Mouse (Mus musculus): ENCODE measurements around the gene Slc44a5. TPM values are rescaled to one million over a fixed set of nuclear protein-coding genes. Genes with fewer than 3 reads are reported as not detected.
A peak's percentile ranks its signal among the peaks of the same experiment; 100 is the strongest.

The Slc44a5 gene
- polyA plus RNA-seq, 1 experiment: 3.7 TPM

DNA sequence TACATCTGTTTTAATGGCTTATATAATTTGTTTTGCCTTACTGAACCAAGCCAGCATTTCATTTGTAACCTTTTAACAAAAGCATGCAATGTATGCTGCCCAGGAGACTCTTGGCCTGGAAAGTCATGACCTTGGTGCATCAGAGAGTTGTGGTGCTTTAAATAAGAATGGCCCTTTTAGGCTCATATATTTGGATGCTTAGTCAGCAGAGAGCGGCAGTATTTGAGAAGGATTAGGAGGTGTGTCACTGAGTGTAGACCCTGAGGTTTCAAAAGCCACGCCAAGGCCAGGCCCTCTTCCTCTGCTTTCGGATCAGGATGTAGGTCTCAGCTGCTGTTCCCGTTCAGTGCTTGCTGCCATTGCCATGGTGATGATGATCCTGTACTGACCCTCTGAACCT, 3.8 kb upstream of the Slc44a5 start:
- no peaks in the 10 kb centered on the region for H3K27me3 ChIP-seq (ENCODE audit: control insufficient read depth, insufficient read depth, low read length)
- H3K36me3 ChIP-seq (ENCODE audit: control insufficient read depth, insufficient read depth, low read length): no peaks in the 10 kb centered on the region
- TF ChIP-seq POLR2A (IDR thresholded peaks at IDR 0.05; ENCODE audit: control insufficient read depth, low read depth, low read length) (no peak), CTCF (IDR thresholded peaks at IDR 0.05; ENCODE audit: control insufficient read depth, insufficient read depth, insufficient replicate concordance, low read depth, low read length) (no peak)
- H3K4me1 ChIP-seq (ENCODE audit: control insufficient read depth, insufficient read depth, low read length): peaks cover 4% of the 10 kb centered on the region; the same call in 1 of the 2 replicates
- no peak overlapping the region for H3K4me3 ChIP-seq (ENCODE audit: control insufficient read depth, low read depth, low read length)
- no peak overlapping the region for H3K27ac ChIP-seq (ENCODE audit: control insufficient read depth, insufficient read depth, low read depth, low read length)

DNA sequence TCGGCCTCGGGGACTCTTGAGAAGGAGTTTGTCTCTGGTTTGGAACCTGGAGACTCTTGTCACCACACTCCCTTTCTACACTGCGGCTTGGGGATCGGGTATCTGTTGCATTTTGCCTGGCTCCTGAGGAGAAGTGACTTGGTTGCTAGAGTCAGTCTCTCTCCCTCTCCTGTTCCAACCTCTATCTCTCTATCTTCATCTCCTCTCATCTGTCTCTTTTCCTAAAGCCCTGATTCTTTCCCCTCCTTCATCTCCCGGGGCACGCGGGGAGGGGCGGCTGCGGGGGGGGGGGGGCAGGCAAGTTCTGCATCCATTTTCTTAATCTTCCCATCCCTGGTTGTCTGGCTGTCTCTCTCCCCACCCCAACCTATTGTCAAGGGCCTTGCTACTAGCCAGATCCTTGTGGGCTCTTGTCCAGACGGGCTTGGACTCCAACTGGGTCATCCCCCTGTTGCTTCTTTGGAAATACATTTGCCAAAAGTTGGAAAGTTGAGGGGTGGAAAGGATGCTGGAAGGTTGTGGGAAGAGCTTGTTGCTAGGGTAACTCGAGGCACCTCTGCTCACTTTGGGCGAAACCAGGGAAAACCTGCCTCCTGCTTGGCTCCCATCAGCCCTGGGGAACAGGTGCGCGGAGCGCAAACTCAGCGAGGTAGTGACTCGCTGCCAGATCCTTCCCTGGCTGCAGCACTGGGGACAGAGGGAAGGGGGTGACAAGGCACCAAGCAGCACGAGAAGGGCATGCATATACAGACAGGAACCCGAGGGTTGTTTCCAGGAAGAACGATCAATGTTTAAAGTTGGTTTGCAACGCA, 919 bp downstream of the Slc44a5 start:
- TF ChIP-seq CTCF (IDR thresholded peaks at IDR 0.05; ENCODE audit: control insufficient read depth, insufficient read depth, insufficient replicate concordance, low read depth, low read length) (no peak), POLR2A (IDR thresholded peaks at IDR 0.05; ENCODE audit: control insufficient read depth, low read depth, low read length) (no peak)
- H3K27me3 ChIP-seq (ENCODE audit: control insufficient read depth, insufficient read depth, low read length): no peaks in the 10 kb centered on the region
- peaks cover 4% of the 10 kb centered on the region; the same call in 1 of the 2 replicates for H3K4me1 ChIP-seq (ENCODE audit: control insufficient read depth, insufficient read depth, low read length)

DNA sequence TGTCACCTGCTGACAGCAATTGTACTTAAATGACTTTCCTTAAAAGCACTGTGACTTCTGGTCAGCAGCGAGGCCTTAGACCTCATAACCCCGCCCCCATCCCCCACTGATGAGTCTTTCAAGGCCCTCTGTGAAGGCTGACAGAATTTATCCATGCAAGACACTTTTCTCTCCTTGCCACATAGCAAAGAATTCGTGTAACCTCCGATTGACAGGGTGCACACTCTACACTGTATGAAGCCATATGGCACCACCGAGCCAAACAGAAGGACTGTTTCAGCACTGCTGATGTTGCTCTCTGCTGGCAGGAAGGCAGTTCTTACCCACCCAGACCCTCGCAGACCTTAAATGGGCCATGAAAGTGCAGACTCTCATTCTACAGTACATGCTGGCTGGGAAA, 1.8 kb downstream of the Slc44a5 start:
- Histone ChIP-seq H3K4me3 (ENCODE audit: control insufficient read depth, low read depth, low read length) (no peak overlapping the region), H3K36me3 (ENCODE audit: control insufficient read depth, insufficient read depth, low read length) (no peaks in the 10 kb centered on the region), H3K27me3 (ENCODE audit: control insufficient read depth, insufficient read depth, low read length) (no peaks in the 10 kb centered on the region), H3K4me1 (ENCODE audit: control insufficient read depth, insufficient read depth, low read length) (peaks cover 4% of the 10 kb centered on the region; the same call in 1 of the 2 replicates), H3K27ac (ENCODE audit: control insufficient read depth, insufficient read depth, low read depth, low read length) (no peak overlapping the region)
- TF ChIP-seq POLR2A (IDR thresholded peaks at IDR 0.05; ENCODE audit: control insufficient read depth, low read depth, low read length) (no peak), CTCF (IDR thresholded peaks at IDR 0.05; ENCODE audit: control insufficient read depth, insufficient read depth, insufficient replicate concordance, low read depth, low read length) (no peak)

More for the DNA sequence above, 919 bp downstream of the Slc44a5 start:
- Histone ChIP-seq H3K27ac (ENCODE audit: control insufficient read depth, insufficient read depth, low read depth, low read length) (no peak overlapping the region), H3K4me3 (ENCODE audit: control insufficient read depth, low read depth, low read length) (peak overlapping the region; percentile 41), H3K36me3 (ENCODE audit: control insufficient read depth, insufficient read depth, low read length) (no peaks in the 10 kb centered on the region)

DNA sequence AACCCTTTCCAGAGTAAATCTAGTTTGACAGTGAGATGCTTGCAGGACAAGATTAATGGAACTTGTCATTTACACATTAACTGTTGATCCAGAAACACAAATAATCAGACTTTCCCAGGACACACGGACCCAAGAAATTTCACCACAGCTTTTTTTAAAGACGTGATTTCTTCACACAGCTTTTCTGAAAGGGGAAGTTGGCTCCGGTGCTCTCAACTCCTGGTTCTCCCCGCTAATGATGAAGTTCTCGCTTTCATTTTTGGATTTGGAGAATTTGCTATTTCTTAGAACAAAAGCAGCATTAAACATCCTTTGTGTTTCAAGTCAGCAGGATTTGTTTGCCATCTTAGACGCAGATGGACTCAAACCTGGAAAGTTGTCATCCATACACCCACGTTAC, 2.6 kb downstream of the Slc44a5 start:
- no peak overlapping the region for H3K4me3 ChIP-seq (ENCODE audit: control insufficient read depth, low read depth, low read length)
- H3K4me1 ChIP-seq (ENCODE audit: control insufficient read depth, insufficient read depth, low read length): peaks cover 4% of the 10 kb centered on the region; the same call in 1 of the 2 replicates
- H3K27ac ChIP-seq (ENCODE audit: control insufficient read depth, insufficient read depth, low read depth, low read length): no peak overlapping the region
- H3K27me3 ChIP-seq (ENCODE audit: control insufficient read depth, insufficient read depth, low read length): no peaks in the 10 kb centered on the region
- no peaks in the 10 kb centered on the region for H3K36me3 ChIP-seq (ENCODE audit: control insufficient read depth, insufficient read depth, low read length)
- TF ChIP-seq POLR2A (IDR thresholded peaks at IDR 0.05; ENCODE audit: control insufficient read depth, low read depth, low read length) (no peak), CTCF (IDR thresholded peaks at IDR 0.05; ENCODE audit: control insufficient read depth, insufficient read depth, insufficient replicate concordance, low read depth, low read length) (no peak)

DNA sequence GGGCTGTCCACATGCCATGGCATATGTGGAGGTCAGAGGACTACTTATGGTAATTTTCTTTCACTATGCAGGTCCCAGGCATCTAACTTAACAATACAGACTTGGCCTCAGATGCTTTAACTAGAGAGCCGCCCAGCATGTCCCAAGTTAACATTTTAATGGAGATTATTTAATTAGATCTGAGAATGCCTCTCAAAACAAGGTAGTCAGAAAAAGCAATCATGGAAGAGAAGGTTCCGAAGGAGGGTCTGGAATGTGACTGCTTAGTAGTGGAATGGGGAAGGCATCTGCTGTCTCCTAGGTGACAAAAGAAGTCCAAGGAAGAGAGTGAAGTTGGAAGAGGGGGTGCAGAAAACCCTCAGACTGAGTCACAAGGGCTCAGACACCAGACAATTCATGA, 7.4 kb downstream of the Slc44a5 start:
- TF ChIP-seq CTCF (IDR thresholded peaks at IDR 0.05; ENCODE audit: control insufficient read depth, insufficient read depth, insufficient replicate concordance, low read depth, low read length) (no peak), POLR2A (IDR thresholded peaks at IDR 0.05; ENCODE audit: control insufficient read depth, low read depth, low read length) (no peak)
- Histone ChIP-seq H3K4me1 (ENCODE audit: control insufficient read depth, insufficient read depth, low read length) (peaks cover 2% of the 10 kb centered on the region; the same call in 1 of the 2 replicates), H3K36me3 (ENCODE audit: control insufficient read depth, insufficient read depth, low read length) (no peaks in the 10 kb centered on the region), H3K27ac (ENCODE audit: control insufficient read depth, insufficient read depth, low read depth, low read length) (no peak overlapping the region), H3K4me3 (ENCODE audit: control insufficient read depth, low read depth, low read length) (peak overlapping the region; percentile 42), H3K27me3 (ENCODE audit: control insufficient read depth, insufficient read depth, low read length) (no peaks in the 10 kb centered on the region)

DNA sequence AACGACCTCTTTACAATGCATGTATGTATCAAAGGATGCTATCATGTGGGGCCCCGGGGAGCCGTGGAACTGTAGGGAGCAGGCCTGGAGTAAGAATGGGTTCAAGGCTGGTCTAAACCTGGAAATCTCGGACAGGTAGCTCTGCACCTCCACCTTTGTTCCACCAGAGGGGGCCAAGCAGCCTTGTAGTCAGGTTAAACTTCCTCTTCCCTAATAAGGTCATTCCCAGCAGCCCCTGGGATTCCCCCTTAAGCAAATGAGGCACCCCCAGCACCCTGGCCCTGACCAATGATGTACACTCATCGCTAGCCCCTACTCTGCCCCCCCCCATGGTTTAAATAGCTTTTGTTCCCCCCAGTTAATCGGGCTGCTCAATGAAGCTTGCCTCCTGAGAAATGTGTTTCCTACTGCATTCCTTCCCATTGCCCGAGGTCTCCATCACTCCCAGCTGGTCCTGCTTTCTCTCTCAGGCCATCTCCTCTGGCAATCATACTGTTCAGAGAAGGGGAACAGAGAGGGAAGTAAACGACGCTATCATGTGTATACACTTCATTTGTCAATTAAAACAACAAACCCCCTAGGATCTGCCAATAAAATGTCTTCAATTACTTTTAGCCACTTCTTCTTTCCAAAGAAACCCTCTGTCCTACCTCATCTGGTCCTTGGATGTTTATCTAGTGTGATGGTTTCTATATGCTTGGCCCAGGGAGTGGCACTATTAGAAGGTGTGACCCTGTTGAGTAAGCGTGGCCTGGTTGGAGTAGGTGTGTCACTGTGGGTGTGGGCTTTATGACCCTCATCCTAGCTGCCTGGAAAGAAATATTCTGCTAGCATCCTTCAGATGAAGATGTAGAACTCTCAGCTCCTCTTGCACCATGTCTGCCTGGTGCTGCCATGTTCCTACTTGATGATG, 11.4 kb downstream of the Slc44a5 start:
- no peak for TF ChIP-seq POLR2A (IDR thresholded peaks at IDR 0.05; ENCODE audit: control insufficient read depth, low read depth, low read length)
- peak; percentile 28; the same call in 1 of the 2 replicates for TF ChIP-seq CTCF (IDR thresholded peaks at IDR 0.05; ENCODE audit: control insufficient read depth, insufficient read depth, insufficient replicate concordance, low read depth, low read length)
- H3K27me3 ChIP-seq (ENCODE audit: control insufficient read depth, insufficient read depth, low read length): no peaks in the 10 kb centered on the region
- H3K27ac ChIP-seq (ENCODE audit: control insufficient read depth, insufficient read depth, low read depth, low read length): no peak overlapping the region
- H3K4me1 ChIP-seq (ENCODE audit: control insufficient read depth, insufficient read depth, low read length): peaks cover 2% of the 10 kb centered on the region; the same call in 1 of the 2 replicates
- no peaks in the 10 kb centered on the region for H3K36me3 ChIP-seq (ENCODE audit: control insufficient read depth, insufficient read depth, low read length)
- H3K4me3 ChIP-seq (ENCODE audit: control insufficient read depth, low read depth, low read length): peak overlapping the region; percentile 48
